Mouse (Mus musculus) brain, embryonic 14.5 days (tissue): ENCODE data around the gene Akr1c18. TPM values are rescaled to one million over a fixed set of nuclear protein-coding genes. Genes with fewer than 3 reads are reported as not detected.
"Not testable (repeated sequence)": the region's sequence is repeated elsewhere in the genome, so short reads cannot be mapped to it uniquely, and the experiment has no call there.

Experiments used
- DNase-seq: peaks from one replicate; pipeline ENCODE4 v3.0.0-alpha.2; 2011; ENCODE audit warnings: low read depth
- CTCF ChIP-seq: fragments of 200-500 bp; IDR thresholded peaks from 2 replicates; pipeline ENCODE4 v1.5.1; 2012; ENCODE audit warnings: inconsistent platforms, mild to moderate bottlenecking, moderate library complexity, borderline replicate concordance; ENCODE audit not compliant: insufficient read depth, insufficient read length; ENCODE audit errors: extremely low read depth
- POLR2A ChIP-seq: fragments of 200-500 bp; IDR thresholded peaks from 2 replicates; pipeline ENCODE4 v1.6.1; 2012; ENCODE audit warnings: mild to moderate bottlenecking, inconsistent platforms, borderline replicate concordance; ENCODE audit not compliant: poor library complexity, insufficient read depth, insufficient read length, severe bottlenecking; ENCODE audit errors: extremely low read depth
- polyA plus RNA-seq: library from polyadenylated mRNA; depleted of rRNA; stranded (reverse); fragments of >200 nt; gene quantifications from 2 replicates; pipeline ENCODE4 v1.2.3, GENCODE M21; 2012; rRNA removed

Akr1c18 gene
- 0.11 TPM in 1 of 2 replicates, not detected in the other for polyA plus RNA-seq

DNA sequence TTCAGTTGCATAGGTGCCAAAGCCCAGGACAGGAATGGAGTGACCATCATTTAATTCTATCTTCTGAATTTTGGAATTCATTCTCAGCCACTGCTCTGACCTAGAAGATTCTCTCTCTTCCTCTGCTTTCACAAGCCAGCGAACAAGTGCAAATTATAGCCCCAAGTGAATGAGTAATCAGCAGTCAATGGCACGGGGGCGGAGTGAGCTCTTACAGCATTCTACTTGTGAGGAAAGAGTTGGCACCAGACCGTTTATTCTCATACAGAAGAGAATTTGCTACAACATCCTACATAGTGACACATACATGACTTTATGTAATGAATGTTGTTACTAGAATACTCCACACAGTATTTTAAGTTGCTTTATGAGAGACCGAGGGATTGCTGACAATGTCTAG, at the start of gene Akr1c18:
TSS of gene Akr1c18 (minus strand) at position 137 of the 400 bp plus-strand sequence.
- peak; percentile 15 for DNase-seq
- TF ChIP-seq POLR2A (no peak), CTCF (no peak)

DNA sequence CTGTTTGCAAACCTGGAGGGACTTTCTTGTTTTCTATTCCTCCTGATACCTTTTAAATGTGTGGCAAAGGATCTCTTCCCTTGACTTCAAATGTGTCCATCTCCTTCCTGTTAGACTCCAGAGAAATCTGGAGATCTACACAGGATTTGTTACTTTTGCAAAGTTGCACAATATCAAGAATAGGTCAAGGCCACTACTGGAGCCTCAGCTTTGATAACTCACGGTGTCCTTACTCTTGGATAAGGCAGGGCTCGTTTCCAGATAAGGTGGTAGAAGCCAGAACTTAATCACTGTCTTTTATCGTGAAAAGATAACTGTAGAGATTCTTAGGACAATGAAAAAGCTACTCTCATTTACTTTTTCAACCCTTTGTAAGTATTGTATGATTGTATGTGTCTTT, 42.1 kb upstream of the Akr1c18 start:
- no peak for DNase-seq
- TF ChIP-seq POLR2A (no peak), CTCF (no peak)

DNA sequence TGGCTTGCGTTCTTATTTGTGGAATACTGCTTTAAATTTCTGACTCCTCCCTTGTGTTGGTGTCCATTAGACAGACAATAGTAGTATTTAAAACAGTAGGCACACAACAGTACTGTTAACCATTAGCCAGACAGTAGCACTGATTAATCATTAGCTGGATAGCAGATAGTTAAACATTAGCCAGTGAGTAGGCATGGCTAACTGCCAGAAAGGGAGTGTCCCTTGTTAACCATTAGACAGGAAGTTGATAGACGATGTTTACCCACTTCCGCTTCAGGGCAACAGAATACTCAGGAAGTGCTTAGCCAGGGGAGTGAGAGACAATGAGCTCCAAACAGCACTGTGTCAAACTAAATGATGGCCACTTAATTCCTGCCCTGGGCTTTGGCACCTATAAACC, 40.5 kb upstream of the Akr1c18 start, which contains the start of gene Akr1c13:
TSS of gene Akr1c13 (plus strand) at position 247 of the 400 bp plus-strand sequence.
- TF ChIP-seq POLR2A: no peak
- TF ChIP-seq CTCF: no peak
- DNase-seq: peak; percentile 33

DNA sequence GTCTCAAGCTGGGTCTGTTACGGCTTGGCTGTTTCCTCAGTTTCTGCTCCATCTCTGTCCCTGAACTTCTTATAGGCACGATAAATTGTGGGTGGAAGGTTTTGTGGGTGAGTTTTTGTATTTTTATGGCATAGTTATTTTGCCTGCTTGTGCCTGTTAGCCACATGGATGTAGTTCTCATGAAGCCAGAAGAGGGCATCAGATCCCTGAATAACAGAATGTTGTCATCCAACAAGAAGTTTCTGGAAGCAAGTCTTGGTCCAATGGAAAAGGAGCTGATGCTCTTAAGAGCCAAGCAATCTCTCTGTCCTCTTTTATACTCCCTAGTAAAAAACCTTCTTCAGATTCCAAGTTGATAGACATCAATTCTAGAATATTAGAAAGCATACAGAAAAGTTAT, 37.7 kb upstream of the Akr1c18 start:
- TF ChIP-seq POLR2A: no peak
- TF ChIP-seq CTCF: peak; percentile 10; the same call in 1 of the 2 replicates
- peak; percentile 23 for DNase-seq

DNA sequence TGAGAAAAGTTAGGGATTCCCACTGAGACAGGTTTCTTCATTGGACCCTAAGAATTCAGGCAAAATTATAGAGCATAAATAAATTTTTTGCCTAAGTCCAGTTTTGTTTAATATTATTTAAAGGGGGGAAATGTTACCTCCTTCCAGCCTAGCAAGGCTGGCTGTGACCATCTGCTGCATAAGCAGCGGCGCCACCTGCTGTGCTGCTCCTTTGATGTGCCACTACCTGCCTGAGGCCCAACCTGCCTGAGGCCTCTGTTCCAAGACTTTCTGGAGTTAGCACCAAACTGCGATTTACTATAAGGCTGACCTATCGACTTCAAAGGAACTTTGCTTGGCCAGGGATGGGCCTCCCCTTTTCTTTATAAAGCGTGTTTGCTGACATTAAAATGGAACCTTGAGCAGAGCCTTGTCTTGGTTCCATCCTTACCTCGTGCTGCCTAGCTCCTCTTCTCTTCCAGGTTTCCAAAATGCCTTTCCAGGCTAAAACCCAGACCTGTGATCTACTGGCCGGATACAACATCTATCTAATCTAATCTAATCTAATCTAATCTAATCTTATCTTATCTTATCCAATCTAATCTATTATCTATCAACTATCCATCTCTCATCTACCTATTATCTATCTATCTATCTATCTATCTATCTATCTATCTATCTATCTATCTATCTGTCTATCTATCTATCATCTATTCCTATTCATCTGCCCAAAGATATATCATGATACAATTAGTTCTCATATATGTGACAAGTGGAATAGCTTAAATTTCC, 36.4 kb upstream of the Akr1c18 start:
- not testable (repeated sequence) for DNase-seq

DNA sequence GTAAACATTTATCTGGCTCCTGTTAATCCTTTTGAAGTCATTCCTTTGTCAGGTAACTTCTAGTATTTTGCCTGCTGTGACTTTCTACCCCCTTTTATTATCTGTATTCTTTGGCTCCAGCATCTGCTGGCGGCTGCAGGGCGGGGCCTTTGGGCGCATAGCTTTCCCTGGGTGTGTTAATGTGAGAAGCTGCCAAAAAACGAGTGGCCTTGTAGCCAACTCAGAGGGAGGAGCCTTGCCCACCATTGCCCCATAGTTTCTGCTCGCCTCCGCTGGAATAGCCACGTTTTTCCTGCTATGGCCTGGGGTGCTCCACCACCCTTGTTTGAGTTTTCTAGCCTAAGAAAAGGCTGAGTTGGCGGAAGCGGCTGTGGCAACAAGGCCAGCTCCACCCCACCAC, 32.7 kb upstream of the Akr1c18 start:
- TF ChIP-seq POLR2A (no peak), CTCF (no peak)
- DNase-seq: no peak

DNA sequence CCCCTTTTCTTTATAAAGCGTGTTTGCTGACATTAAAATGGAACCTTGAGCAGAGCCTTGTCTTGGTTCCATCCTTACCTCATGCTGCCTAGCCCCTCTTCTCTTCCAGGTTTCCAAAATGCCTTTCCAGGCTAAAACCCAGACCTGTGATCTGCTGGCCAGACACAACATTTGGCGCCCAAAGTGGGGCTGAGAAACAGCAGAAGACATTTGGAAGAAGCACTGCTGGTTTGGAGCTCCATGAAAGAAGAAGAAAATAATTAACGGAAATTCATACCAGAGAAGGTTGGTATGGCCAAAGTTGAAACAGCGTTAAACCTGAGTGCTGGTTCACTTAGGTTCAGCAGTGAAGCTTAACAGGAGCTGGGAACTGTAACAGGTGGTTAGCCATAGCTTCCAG, 30.9 kb upstream of the Akr1c18 start:
- DNase-seq: not testable (repeated sequence)

DNA sequence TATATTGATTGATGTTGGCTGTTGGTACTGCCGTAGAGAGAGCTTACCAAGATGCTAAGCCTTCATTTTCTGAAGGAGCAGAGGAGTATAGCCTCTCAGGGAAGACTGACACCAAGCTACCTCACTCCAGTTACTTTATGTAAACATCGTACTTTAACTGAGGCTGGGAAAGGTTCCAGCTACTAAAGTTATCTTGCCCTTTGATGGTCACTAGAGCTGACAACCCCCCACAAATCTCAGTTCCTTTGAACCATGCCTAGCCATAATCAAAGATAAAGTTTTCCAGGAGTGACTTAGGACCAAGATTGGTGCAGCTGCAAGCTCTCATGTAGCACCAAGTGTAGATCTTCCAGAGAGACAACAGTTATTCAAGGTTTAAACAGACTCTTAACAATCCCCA, 22.5 kb upstream of the Akr1c18 start:
- TF ChIP-seq CTCF (no peak), POLR2A (no peak)
- DNase-seq: no peak

DNA sequence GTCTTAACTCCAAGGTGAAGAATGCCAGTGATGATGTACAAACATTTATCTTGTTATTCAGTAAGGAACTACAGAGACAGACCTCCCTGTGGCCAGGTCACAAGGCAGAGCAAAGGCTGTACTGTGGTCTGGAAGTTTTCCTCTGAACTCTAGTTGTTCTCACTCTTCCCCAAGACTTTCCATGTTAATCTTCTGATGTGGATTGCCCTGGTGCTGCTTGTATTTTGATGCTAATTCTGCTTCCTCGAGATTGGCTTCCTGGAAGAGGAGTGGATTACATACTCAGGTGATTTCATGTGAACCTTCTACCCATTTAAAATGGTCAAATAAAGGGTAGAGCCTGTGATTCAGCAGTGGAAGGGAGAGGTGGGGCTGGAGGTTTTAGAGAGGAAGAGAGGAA, 17.6 kb upstream of the Akr1c18 start:
- TF ChIP-seq CTCF: no peak
- TF ChIP-seq POLR2A: no peak

DNA sequence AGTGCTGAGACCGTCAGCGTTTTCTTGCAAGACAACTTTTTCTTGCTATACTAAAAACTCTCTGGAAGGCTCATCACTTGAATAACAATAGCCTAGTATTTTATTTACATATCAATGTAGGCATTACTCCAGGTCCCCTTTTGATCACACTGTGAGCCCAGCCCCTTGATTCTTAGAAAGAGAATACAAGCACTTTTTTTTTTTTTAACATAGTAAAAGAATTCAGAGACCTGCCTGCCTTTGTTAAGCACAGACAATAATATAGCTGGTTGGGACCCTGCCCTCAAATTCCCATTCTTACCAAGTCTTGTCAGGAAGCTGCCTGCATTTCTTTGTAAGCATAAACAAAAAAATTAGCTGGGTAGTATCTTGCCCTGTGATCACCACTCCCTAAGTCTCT, 4.8 kb upstream of the Akr1c18 start:
- DNase-seq: no peak
- TF ChIP-seq POLR2A (no peak), CTCF (no peak)

More for the DNA sequence above, 17.6 kb upstream of the Akr1c18 start:
- DNase-seq: no peak

DNA sequence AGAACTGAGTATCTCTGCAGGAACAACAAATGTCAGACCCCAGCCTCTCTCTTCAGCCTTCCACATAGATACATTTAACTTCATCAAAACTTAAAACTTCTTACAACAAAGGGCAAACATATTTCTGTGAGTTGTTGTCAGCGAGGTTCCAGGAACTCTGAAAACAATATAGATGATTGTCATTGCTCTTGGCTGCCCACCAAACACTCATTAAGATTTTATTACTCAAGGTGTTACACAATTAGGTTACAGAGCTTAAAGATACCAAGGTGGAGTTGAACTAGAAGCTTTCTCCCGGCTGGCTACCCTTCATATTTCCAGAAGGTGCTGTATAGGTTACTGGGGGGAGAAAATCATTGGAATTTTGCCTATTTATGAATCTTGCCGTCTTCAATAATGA, 3.1 kb upstream of the Akr1c18 start:
- no peak for TF ChIP-seq CTCF
- TF ChIP-seq POLR2A: no peak
- no peak for DNase-seq

DNA sequence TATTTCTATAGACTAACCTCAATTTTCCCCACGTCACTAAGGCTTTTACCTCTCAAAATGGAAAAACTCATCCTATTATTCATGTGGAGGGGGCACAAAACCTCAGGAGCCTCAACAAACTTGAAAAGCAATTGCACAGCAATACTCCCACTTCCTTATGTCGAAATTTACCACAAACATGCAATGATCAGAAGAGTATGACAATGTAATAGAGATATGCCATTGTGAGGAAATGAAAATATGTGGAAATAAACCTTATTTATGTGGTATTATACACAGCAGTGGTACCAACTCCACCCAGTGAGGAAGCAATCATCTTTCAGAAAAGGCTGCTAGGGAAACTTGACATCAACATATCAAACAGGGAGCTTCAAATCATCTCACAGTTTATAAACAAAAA, 2.5 kb upstream of the Akr1c18 start:
- TF ChIP-seq CTCF (no peak), POLR2A (no peak)
- no peak for DNase-seq
